Mouse (Mus musculus): Measurements from ENCODE around the gene Klhl22.

DNA sequence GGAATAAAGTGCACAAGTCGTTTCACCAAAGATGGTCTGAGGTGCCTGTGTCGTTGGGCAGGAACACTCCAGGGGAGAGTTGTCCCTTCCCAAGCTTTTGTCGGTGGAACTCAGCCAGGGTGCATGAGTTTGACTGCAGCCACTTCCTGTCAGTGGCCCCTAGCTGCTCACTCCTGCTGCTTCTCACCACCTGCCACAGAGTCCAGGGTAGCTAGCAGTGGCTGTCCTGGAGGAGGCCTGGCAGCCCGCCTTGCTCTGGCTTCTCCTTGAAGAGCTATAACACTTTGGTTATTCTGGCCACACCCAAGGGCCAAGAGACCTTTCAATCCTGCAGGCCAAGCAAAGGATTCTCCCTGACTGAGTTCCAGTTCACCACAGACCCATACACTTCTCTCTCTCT lies 23.3 kb upstream of the Klhl22 start:
- no peak for TF ChIP-seq CTCF (IDR thresholded peaks at IDR 0.05; ENCODE audit: low read depth, low read length)
- no peak for TF ChIP-seq TAL1 (conservative IDR thresholded peaks at IDR 0.05; ENCODE audit: low read depth, low read length)
